Mouse (Mus musculus) midbrain, embryonic 11.5 days (tissue): ENCODE measurements around the gene Rnf212. TPM values are rescaled to one million over a fixed set of nuclear protein-coding genes. Genes with fewer than 3 reads are reported as not detected.
"Not testable (repeated sequence)": the region's sequence is repeated elsewhere in the genome, so short reads cannot be mapped to it uniquely, and the experiment has no call there.

ENCODE experiments used
- ATAC-seq: fragments of 200-750 bp; cut with Nextera tagmentation; 2 replicates; pipeline ENCODE4 v1.8.0; 2017; ENCODE audit warnings: moderate TSS enrichment, moderate library complexity; ENCODE audit not compliant: low FRiP score
- DNase-seq: peaks from one replicate; pipeline ENCODE4 v3.0.0; 2015; ENCODE audit warnings: low spot score; ENCODE audit errors: missing footprints
- H3K27ac ChIP-seq: fragments of 300-500 bp; sonication (generic); 2 replicates; pipeline ENCODE4 v1.5.1; 2014; ENCODE audit warnings: low read depth, low read length
- H3K27me3 ChIP-seq: fragments of 300-500 bp; sonication (generic); 2 replicates; pipeline ENCODE4 v1.6.1; 2014; ENCODE audit warnings: mild to moderate bottlenecking, low read length, moderate library complexity, mixed read lengths; ENCODE audit not compliant: control insufficient read depth, insufficient read depth
- H3K36me3 ChIP-seq: fragments of 300-500 bp; sonication (generic); 2 replicates; pipeline ENCODE4 v1.6.1; 2014; ENCODE audit warnings: mild to moderate bottlenecking, low read length, moderate library complexity, mixed read lengths; ENCODE audit not compliant: control insufficient read depth, insufficient read depth
- H3K4me1 ChIP-seq: fragments of 300-500 bp; sonication (generic); 2 replicates; pipeline ENCODE4 v1.6.1; 2014; ENCODE audit warnings: low read length; ENCODE audit not compliant: control insufficient read depth, insufficient read depth
- H3K4me2 ChIP-seq: fragments of 300-500 bp; sonication (generic); 2 replicates; pipeline ENCODE4 v1.6.1; 2014; ENCODE audit warnings: mild to moderate bottlenecking, moderate library complexity
- H3K4me3 ChIP-seq: fragments of 300-500 bp; sonication (generic); 2 replicates; pipeline ENCODE4 v1.5.1; 2014; ENCODE audit warnings: low read depth, low read length
- H3K9ac ChIP-seq: fragments of 300-500 bp; sonication (generic); 2 replicates; pipeline ENCODE4 v1.6.1; 2014; ENCODE audit warnings: low read length
- H3K9me3 ChIP-seq: fragments of 300-500 bp; sonication (generic); 2 replicates; pipeline ENCODE4 v1.6.1; 2016; ENCODE audit warnings: low read length; ENCODE audit not compliant: control insufficient read depth
- WGBS: fragments of 180-500 bp; shearing (Covaris S2); extraction: QIAGEN DNeasy Blood & Tissue Kit; methylation state at CpG from one replicate; pipeline ENCODE4 v1.1.7; 2014; 5-methylcytosine and 5-hydroxymethylcytosine counted together
- polyA plus RNA-seq: library from polyadenylated mRNA; unstranded; fragments of >200 nt; fragmentation: Nextera tagmentation; extraction: Ambion mirVana; gene quantifications from 2 replicates; pipeline ENCODE4 v1.2.1, GENCODE M21; 2014

Gene Rnf212
- polyA plus RNA-seq = 1.7 TPM in 1 of 2 replicates, not detected in the other

DNA sequence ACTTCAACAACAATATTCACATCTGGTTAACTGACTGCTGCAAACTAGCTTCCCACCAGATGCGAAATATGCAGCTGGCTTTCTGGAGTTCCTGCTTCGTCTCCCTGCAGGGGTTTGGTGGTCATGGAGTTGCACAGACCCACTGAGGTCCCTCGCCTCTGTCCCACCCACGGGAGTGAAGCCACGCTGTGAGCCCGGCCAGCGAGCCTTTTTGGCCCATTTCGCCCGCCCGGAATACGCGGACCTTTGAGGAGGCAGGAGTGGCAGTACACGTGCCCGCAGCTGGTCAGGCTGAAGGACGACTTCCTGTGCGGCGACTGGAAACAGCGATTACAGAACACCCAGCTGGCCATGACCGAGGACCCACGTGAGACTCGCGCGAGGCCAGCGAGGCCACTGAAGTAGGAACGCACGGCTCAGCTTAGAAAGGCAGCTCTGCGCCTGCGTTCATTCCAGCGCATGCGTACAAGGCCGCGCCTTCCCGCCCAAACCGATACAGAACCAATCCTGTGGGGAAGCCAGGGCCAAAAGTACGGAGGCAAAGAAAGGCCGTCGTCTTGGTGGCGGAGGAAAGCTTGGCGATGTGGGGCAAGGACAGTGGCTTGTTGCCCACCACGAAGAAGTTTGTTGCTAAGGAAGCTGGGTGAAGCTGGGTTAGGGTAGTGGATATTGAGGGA, at the start of gene Rnf212:
Gene Rnf212, minus strand, starts transcription at position 353 of the 677 bp plus-strand sequence.
- Histone ChIP-seq H3K4me2 (no peak within 1 kb of the TSS), H3K36me3 (no peaks in the 10 kb centered on the region), H3K27me3 (no peaks in the 10 kb centered on the region), H3K9ac (no peak within 1 kb of the TSS), H3K4me3 (no peak within 1 kb of the TSS), H3K9me3 (no peaks in the 10 kb centered on the region), H3K4me1 (no peaks in the 10 kb centered on the region), H3K27ac (no peak within 1 kb of the TSS)
- ATAC-seq (no peak), DNase-seq (no peak)
- WGBS = 80% methylated on average over 40 of the region's 40 CpGs

DNA sequence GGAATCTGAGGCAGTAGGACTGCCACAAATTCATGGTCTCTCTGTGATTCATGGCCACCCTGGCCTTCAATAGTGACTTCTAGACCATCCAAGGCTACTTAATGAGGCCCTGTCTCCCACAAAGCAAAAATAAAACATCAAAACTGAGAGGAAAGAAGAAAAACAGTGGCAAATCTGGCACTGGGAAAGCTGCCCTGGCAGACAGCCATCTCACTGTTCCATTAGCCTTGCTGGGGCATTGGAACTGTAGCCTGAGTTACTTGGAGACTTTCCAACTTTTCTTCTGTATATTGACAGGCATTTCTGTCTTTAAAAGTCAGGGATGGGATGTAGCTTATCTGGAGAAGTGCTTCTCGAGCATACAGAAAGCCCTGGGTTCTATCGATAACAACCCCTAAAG, 48.5 kb upstream of the Rnf212 start:
- no peak overlapping the region for H3K9ac ChIP-seq
- no peaks in the 10 kb centered on the region for H3K27me3 ChIP-seq
- no peaks in the 10 kb centered on the region for H3K9me3 ChIP-seq
- no peaks in the 10 kb centered on the region for H3K4me1 ChIP-seq
- no peak overlapping the region for H3K27ac ChIP-seq
- no peak overlapping the region for H3K4me2 ChIP-seq
- ATAC-seq (no peak), DNase-seq (no peak)
- no peaks in the 10 kb centered on the region for H3K36me3 ChIP-seq
- H3K4me3 ChIP-seq = no peak overlapping the region
- WGBS = 80% methylated on average over 2 of the region's 2 CpGs

DNA sequence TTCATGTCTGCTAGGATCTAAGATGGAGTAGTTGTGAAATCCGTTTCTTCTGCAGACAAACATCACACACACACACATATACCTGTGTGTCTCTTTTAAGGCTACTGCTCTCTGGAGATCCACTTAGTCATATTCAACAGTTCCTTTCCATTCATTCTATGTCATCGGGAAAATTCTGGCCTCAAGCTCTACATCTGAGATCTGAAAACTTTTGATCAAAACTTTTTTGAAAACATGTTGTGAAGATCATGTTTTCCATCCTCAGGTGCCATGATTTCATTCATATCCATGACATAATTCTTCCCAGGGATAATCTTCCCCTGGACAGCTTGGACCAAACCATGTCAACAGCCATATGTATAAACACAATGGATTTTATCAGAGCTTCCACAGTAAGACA, 34.0 kb upstream of the Rnf212 start, which contains the start of gene Vmn2r8:
Gene Vmn2r8, minus strand, starts transcription at position 101 of the 400 bp plus-strand sequence.
- not testable (repeated sequence) for H3K27ac ChIP-seq, H3K4me2 ChIP-seq, H3K4me3 ChIP-seq, H3K4me1 ChIP-seq, DNase-seq, H3K36me3 ChIP-seq, ATAC-seq, H3K9me3 ChIP-seq, H3K9ac ChIP-seq, H3K27me3 ChIP-seq
- 76% methylated on average over 2 of the region's 2 CpGs for WGBS

DNA sequence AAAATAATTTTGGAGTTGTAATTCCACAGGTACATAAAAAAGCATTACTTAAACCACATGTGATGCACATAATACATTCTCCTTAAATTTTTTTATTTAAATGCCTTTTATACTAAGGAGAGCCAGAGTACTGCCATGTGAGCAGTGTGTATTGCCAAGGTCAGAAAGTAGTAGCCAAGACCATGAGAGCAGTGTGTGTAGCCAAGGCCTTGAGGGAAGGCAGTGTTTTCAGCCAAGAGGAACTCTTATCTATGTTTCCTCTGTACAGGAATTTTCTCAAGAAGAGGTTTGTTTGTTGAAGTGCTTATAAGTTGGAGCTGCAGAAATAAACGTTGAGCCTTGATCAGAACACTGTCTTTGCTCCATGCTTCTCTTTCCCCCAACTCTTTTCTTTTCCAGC, 28.9 kb upstream of the Rnf212 start:
- H3K9ac ChIP-seq = no peak overlapping the region
- H3K4me3 ChIP-seq = no peak overlapping the region
- no peak for DNase-seq
- 50% methylated on average over 1 of the region's 1 CpGs for WGBS
- H3K4me1 ChIP-seq = no peaks in the 10 kb centered on the region
- H3K27ac ChIP-seq = no peak overlapping the region
- no peak for ATAC-seq
- no peak overlapping the region for H3K4me2 ChIP-seq
- no peaks in the 10 kb centered on the region for H3K9me3 ChIP-seq
- H3K27me3 ChIP-seq = no peaks in the 10 kb centered on the region
- H3K36me3 ChIP-seq = no peaks in the 10 kb centered on the region

DNA sequence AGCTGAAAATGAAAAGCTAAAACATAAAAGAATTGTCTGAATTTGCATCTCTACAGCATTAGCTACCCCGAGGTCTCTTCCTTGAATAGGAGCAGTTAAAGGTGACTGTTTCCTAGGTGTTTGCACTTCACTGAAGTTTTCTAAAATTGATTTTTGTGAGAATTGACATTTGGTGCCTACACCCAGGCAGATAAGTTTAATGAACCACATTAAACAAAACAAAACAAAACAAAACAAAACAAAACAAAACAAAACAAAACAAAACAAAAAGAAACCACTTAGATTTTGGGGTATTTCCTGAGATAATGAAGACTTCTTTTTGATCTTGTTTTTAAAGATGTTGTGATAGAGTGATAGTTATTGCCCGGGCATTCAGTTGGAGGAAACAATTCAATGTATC, 20.5 kb upstream of the Rnf212 start, which contains the start of gene Tmed11:
Gene Tmed11, minus strand, starts transcription at position 101 of the 400 bp plus-strand sequence.
- WGBS = 71% methylated on average over 2 of the region's 2 CpGs
- not testable (repeated sequence) for H3K9ac ChIP-seq, H3K9me3 ChIP-seq, H3K4me2 ChIP-seq, ATAC-seq, H3K27me3 ChIP-seq, H3K4me1 ChIP-seq, H3K4me3 ChIP-seq, DNase-seq, H3K27ac ChIP-seq, H3K36me3 ChIP-seq

DNA sequence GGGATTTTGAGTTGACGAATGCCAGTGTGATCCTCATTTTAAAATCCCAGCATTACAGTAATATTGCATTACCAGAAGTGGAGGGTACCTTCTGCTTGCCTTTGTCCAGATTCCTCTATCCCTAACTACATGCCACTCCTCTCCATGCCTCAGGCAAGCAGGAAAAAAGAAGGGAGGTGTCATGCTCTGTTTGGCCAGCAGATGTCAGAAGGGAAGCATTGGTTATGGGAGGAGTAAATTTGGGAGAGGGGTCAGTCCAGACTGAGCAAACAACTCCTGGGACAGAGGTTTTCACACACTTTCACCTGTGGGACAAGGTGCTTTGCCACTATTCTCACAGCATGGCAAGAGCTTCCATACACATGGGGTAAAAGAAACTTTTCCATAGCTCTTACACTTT, 15.6 kb upstream of the Rnf212 start:
- H3K4me1 ChIP-seq, H3K9ac ChIP-seq, ATAC-seq, H3K4me3 ChIP-seq, H3K36me3 ChIP-seq, H3K27ac ChIP-seq, H3K4me2 ChIP-seq, H3K27me3 ChIP-seq, H3K9me3 ChIP-seq: not testable (repeated sequence)
- 38% methylated on average over 1 of the region's 1 CpGs for WGBS
- DNase-seq = peak; percentile 88

DNA sequence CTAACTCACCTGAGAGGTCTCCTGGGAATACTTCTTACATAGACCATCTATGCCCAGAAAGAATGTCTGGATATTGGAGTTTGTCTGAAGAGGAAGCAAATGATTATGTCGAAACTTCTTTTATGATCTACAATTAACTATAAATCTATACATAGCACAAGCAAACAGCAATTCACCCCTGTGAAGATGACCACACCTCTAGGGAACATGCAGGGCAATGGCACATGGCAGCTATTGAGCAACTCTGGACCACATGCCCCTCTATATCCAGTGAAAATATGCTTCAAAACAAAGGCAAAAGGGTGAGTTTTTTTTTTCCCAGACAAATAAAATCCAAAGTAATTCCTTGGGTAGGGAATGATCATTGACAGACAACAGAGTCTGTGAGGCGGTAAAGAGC, 14.8 kb downstream of the Rnf212 start:
- WGBS = 86% methylated on average over 2 of the region's 2 CpGs
- no peak overlapping the region for H3K4me2 ChIP-seq
- DNase-seq (no peak), ATAC-seq (no peak)
- no peak overlapping the region for H3K9ac ChIP-seq
- H3K27me3 ChIP-seq = no peaks in the 10 kb centered on the region
- no peaks in the 10 kb centered on the region for H3K9me3 ChIP-seq
- H3K27ac ChIP-seq = no peak overlapping the region
- no peaks in the 10 kb centered on the region for H3K4me1 ChIP-seq
- H3K4me3 ChIP-seq = no peak overlapping the region
- H3K36me3 ChIP-seq = no peaks in the 10 kb centered on the region

DNA sequence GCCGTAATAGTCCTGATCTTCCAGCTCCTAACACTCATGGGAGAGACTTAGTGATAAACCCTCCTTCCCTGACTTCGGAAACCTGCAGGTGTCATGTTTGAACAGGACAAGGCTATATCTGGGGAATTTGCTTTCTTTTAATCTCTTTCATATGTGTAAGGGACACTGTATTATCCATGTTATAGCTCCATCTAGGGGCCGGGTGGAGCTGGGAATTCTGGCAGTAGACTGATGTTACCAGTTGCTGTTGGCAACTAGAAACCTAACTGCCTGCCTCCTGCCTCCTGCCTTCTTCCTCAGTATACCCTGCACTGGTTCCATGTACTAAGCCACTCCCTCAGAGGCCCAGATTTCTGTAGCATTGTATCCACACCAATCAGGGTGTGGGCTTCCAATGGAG, 16.4 kb downstream of the Rnf212 start:
- no peak overlapping the region for H3K4me2 ChIP-seq
- H3K27ac ChIP-seq = no peak overlapping the region
- H3K9me3 ChIP-seq = no peaks in the 10 kb centered on the region
- 61% methylated on average over 3 of the region's 3 CpGs for WGBS
- DNase-seq (no peak), ATAC-seq (no peak)
- no peaks in the 10 kb centered on the region for H3K27me3 ChIP-seq
- no peaks in the 10 kb centered on the region for H3K4me1 ChIP-seq
- no peaks in the 10 kb centered on the region for H3K36me3 ChIP-seq
- H3K4me3 ChIP-seq = no peak overlapping the region
- H3K9ac ChIP-seq = no peak overlapping the region

DNA sequence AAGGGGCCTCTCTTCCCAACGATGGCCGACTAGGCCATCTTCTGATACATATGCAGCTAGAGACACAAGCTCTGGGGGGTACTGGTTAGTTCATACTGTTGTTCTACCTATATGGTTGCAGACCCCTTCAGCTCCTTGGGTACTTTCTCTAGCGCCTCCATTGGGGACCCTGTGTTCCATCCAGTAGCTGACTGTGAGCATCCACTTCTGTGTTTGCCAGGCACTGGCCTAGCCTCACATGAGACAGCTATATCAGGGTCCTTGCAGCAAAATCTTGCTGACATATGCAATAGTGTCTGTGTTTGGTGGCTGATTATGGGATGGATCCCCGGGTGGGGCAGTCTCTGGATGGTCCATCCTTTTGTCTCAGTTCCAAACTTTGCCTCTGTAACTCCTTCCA, 23.5 kb downstream of the Rnf212 start:
- H3K4me3 ChIP-seq, H3K4me1 ChIP-seq, H3K36me3 ChIP-seq, H3K27me3 ChIP-seq, H3K9me3 ChIP-seq, H3K9ac ChIP-seq, H3K4me2 ChIP-seq, DNase-seq, H3K27ac ChIP-seq, ATAC-seq: not testable (repeated sequence)
- WGBS = 81% methylated on average over 4 of the region's 4 CpGs
